Mouse (Mus musculus) natural killer cell, adult 2 months (primary cell): ENCODE measurements at regions not wholly inside any gene's neighbourhood (a gene's known extent, or its start where the extent isn't known, plus 50 kb on each side); places are given as distances from the start of the nearest gene placed in this dataset.

ENCODE experiments used
- DNase-seq, 2 experiments: peaks; one replicate each; pipeline ENCODE4 v3.0.0; 2022; ENCODE audit warnings: low spot score in 2 of 2

DNA sequence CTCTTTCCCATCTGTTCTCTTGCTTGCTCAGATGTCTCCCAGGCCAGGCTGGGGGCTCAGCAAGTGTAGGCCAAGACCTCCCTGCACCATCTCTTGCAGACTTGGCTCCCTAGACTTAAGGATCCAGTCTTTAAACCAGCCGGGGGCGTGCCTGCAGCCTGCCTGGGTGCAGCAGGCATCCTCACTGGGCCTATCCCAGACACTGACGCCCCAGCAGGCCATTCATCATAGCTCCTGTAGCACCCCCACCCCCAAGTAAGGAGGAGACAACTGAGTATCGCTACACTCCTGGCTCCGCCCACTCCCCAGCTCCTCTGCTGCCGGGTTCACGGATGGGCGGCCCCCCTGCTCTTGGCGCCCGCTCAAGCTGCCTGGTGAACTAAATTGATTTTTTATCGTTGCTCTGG is 160.2 kb downstream of the Gm26897 start:
- DNase-seq: no peak

GRCm38 (mm10) chr5:111897568-111897967 is 163.8 kb downstream of the Gm26897 start:
- DNase-seq: no peak

- DNase-seq: no peak
Measured at GRCm38 (mm10) chr5:111898482-111898881, 164.8 kb downstream of the Gm26897 start.

GRCm38 (mm10) chr5:111901197-111901596 is 167.5 kb downstream of the Gm26897 start:
- no peak for DNase-seq

DNA sequence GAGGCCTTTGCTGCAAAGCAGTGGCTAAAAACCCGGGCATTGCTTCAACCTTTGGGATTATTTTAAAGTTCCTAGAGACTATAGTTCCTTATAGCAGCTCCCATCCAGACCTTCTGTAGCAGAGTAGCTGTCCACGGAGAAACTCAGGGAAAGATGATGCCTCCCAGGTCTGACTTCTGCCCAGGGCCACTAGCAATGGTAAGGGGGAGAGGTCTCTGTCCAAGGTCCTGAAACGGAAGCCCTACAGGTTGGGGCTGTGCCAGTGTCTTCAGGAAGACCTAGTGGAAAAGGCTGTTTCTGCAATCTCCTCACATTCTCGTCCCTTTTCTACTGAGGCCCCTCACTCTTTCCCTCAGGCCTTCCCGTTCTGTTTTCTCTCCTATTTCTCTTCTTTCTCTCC is 168.0 kb downstream of the Gm26897 start:
- DNase-seq: no peak

DNA sequence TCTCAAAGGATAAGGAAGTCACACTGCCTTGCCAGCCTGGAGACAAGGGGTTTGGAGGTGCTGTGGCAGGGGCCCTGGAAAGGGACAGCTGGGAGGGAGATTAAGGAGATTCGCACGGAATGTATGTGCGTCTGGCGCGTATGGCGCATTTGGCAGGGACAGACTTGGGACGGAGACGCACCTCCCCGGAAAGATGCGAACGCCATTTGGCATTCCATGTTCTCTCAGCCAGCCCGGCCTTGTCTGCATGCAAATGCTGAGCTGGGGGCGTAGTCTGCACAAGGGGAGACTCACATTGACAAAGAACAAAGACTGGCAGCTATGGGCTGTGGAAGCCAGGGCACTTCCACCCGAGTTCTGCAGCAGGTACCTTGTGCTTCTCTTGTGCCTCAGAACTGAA is 174.4 kb downstream of the Gm26897 start:
- DNase-seq: no peak

GRCm38 (mm10) chr5:111910514-111910913 is 176.8 kb downstream of the Gm26897 start:
- no peak for DNase-seq

DNA sequence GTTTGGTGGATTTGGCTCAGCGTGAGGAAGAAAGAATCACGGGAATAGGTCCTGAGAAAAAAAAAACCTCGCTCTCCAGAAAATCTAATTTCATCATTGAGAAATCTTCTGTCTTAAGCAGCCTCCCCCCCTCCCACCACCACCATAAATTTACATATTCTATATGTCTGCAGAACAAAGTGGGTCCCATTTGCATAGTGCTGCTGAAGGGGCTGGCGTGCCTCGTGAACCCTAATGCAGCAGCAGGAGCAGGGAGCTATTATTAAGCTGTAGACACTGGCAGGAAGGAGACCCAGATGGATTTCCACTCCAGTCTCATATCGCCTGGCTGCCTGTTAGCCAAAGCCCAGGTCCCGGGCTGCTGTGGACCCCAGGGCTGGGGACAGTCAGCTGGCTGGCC is 179.6 kb downstream of the Gm26897 start:
- DNase-seq: no peak

DNA sequence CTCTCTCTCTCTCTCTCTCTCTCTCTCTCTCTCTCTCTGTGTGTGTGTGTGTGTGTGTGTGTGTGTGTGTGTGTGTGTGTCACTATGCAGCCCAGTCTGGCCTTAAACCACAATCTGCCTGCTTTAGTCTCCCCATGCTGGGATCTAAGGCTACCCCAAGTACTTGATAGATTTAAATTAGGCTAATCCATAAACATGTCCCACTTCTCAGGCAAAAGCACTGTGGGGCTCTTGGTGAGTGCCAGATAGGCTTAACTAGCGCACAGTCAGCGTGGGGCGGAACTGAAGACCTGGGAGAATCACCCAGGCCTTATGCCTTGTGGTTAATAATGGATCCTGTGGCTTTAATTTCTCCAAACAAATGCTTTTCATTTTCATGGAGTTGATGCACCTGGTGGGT is 180.6 kb downstream of the Gm26897 start:
- no peak for DNase-seq

- no peak for DNase-seq
Measured at GRCm38 (mm10) chr5:111917643-111918252, 184.0 kb downstream of the Gm26897 start.

DNA sequence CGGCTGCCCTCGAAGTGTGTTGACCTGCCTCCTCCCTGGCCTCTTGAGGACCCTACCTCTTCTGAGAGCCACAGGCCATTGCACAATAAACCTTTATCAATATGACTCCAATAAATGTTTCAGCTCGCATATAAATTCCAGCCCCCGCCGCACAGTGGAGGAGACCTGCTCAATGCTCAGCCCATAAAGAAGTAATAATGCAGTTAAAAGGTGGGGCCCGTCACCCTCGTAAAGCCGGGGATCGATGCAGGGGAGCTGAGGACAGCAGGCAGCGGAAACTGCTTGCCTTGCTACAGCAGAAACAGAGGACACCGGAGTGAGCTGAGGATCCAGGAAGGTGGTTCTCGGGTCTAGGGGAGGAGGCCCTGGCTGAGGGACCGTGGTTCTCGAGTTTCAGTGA is 185.2 kb downstream of the Gm26897 start:
- DNase-seq: no peak

- DNase-seq: no peak
Measured at GRCm38 (mm10) chr5:111922991-111923701, 189.4 kb downstream of the Gm26897 start.

DNA sequence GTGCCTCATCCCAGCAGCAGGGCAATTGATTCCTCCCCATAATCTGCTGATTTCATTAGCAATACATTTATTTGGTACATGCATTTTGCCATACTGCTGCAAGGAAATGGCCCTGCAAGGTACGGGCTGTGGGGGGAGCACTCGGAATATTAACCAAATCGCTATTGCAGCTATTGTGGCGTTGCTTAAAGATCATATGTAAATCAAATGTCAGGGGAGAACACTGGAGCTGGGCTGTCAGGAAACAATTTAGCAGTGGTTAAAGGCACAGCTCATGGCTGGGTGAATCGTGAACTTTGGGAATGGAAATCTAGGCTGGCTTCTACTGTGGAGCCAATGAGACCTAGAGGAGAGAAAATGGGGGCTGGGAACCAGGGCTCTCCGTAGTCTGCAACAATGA is 192.0 kb downstream of the Gm26897 start:
- no peak for DNase-seq

GRCm38 (mm10) chr5:111929180-111929990 is 195.7 kb downstream of the Gm26897 start:
- DNase-seq: no peak

- DNase-seq: no peak
Measured at GRCm38 (mm10) chr5:111929991-111930339, 196.2 kb downstream of the Gm26897 start.

DNA sequence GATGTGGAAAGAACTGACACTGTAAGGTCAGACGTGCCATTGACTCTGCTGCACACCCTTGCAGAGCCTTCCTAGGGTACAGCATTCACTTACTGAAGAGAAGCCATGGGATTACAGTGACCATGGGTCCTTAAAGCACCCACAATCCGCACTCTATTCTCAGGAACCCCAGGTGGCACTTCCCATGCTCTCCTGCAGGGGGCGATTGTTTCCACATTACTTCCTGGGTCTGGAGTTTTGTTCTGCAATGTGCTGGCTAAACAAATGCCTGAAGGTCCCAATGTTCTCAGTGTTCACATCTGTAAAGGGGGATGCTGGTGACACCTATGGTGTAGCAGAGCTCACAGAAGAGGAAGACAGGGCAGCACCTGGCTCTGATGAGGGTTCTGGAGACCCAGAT is 198.0 kb downstream of the Gm26897 start:
- DNase-seq: peak in 1 of 2 experiments; percentile 13

GRCm38 (mm10) chr5:111935381-111936134 is 201.8 kb downstream of the Gm26897 start:
- no peak for DNase-seq

- DNase-seq: no peak
Measured at GRCm38 (mm10) chr5:111941831-111942230, 208.1 kb downstream of the Gm26897 start.

DNA sequence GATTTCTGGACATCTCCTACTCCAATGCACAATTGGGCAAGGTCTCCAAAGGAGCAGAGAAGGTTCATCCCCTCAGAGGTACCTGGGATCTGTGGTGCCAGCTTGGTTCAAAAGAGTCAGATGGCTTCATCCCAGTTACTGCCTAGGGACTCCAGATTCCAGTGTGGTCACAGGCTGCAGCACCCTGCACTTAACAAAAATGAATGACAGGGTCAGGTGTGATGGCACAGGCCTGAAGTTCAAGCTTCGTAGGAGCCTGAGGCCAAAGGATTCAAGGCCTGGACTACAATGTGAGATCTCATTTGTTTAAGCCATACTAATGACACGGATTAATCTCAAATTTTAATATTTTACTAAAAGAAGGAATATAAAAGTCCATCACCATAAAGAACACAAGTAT is 209.1 kb downstream of the Gm26897 start:
- DNase-seq: no peak

DNA sequence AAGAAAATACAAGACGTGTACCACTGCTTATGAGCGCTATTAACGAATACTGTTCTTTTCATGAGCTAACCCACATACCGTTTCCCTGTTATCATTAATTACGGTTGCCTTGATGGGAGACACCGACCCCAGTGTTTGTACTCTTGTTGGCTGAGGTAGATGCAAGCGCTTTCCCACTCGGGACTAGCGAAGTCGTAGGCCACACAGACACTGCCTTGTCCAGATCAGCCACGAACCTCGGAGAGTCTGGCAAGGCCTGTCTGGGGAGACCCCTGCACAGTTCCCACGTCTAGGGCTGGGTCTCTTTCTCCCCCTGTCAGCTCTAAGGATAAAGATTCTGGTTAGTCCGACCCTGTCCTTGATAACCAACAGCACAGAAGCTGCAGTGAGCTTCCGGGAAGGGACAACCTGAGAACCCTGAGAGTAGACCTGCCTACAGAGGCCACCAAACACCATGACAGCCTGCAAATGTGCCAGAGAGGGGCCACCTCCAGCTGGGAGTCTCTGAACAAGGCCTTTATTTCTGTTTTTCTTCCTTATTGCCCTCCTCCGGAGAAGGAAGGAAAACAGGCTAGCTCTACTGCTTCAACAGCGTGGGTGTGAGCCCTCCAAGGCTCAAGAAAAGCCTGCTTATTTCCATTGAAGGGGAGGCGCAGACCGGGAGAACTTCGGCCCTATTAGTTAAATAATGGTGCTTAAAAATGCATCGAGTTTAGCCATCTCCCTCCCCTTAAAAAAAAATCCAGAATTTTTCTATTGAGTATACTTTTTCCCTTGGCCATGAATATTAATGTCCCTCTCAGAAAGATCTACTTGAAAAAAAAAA is 209.8 kb downstream of the Gm26897 start:
- no peak for DNase-seq

GRCm38 (mm10) chr5:111944273-111944971 is 210.7 kb downstream of the Gm26897 start:
- DNase-seq: no peak
